Mouse (Mus musculus) gastrocnemius, postnatal 4 days (tissue): Measurements from ENCODE around the gene Pnpla1. TPM values are rescaled to one million over a fixed set of nuclear protein-coding genes. Genes with fewer than 3 reads are reported as not detected.

ENCODE experiments used
- DNase-seq, 2 experiments: peaks; one replicate each; pipeline ENCODE4 v3.0.0; 2021 to 2022; ENCODE audit warnings: low spot score in 2 of 2, mixed read lengths in 2 of 2
- total RNA-seq, 2 experiments: library from RNA; stranded (reverse); gene quantifications; 2 replicates each; pipeline ENCODE4 v1.2.3; 2021

The Pnpla1 gene
- total RNA-seq, 2 experiments from 2014 or later = not detected

DNA sequence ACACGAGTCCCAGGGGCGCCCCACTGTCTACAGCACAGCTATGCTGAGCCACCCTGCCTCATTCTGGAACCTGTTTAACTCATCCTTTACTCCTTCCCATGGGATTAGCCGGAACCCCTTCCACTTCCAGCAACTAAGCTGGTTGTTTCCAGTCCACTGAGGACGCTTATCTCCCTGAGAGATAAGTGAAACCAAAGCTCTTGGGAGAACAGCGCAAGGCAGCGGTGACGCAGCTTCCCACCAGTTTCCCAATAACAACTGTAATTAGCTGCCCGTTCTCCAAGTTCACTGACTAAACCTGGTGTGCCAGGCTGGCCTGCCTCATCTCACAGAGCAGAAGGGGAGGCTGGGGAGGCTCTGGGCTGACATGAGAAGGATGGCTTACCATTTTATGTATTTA, 62.9 kb downstream of the Pnpla1 start:
- no peak for DNase-seq

DNA sequence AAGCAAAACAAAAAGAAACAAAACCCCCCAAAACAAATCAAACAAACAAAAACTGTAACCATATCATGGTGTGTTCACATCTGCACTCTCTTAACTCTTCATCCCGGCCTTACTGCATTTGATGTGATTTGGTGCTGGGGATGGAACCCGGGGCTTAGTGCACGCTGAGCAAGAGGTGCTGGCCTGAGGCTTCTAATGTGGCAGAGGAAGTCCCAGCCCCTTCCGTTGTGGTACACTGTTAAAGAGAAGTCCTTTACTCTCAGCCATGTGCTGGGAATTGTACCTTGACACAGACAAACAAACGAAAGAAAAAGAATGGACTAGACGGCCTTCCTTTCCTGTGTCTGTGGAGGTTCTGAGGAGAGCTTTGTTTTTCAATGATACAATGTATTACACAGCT, 63.9 kb downstream of the Pnpla1 start:
- DNase-seq = no peak

DNA sequence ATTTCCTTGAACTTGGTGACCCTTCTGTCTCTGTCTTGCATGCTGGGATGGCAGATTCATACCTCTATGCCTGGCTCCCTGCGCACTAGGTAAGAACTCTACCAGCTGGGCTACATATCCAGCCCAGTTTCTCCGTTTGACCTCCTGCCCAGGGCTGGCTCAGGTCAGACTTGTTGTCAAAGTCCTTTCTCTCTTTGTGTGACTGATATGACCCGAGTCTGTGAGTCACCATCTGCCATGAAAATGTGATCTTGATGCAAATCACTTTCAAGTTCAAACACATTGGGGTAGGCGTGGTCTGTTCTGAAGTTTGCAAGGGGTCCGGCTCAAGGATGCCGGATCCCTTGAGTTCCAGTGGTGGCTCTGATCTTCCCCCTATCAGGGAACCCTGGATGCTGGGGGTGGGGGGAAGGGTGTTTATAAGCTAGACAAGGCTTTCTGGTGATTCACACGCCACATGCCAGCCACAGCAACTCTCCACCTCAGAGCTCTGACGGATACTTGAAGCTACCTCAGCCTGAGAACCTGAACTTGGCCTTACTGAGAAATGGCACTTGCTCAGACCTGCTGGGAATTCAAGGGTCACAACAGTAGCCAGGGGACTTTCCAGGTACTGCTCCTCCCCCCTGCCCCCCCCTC, 66.9 kb downstream of the Pnpla1 start:
- no peak for DNase-seq

GRCm38 (mm10) chr17:28926380-28926779, 68.2 kb downstream of the Pnpla1 start:
- DNase-seq = peak; percentile 45 to 76

DNA sequence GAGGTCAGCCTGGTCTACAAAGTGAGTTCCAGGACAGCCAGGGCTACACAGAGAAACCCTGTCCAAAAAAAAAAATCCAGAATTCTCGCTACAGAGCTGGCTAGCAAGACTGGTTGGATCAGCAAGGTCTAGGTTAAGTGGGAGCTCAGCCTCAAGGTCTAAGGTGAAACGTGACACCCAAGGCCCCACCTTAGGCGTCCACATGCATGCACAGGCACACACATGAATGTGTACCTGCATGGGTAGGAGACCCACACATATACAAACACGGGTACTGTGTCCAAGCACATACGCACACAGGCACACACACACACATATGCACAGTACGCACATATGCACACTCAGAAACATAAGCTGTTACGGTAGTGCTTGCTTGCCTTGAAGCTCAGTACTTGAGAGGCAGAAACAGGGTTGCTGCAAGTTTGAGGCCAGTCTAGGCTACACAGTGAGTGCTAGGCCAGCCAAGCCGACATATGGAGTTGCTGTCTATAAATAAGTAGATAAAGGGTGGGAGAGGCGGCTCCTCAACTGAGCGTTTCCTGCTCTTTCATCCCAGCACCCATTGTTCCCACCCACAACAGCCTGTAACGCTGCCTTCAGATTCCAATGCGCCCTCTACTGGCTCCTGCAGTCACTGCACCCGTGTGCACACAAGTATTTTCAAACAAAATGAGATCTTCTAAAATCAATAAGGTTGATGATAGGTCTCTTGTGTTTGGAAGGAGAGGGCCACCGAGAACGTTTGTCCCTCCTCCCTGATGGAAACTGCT, 68.8 kb downstream of the Pnpla1 start:
- DNase-seq = peak in 1 of 2 experiments; percentile 49

GRCm38 (mm10) chr17:28928004-28928403, 69.8 kb downstream of the Pnpla1 start:
- no peak for DNase-seq

- DNase-seq = no peak
Observed at GRCm38 (mm10) chr17:28929369-28929768, 71.2 kb downstream of the Pnpla1 start.

DNA sequence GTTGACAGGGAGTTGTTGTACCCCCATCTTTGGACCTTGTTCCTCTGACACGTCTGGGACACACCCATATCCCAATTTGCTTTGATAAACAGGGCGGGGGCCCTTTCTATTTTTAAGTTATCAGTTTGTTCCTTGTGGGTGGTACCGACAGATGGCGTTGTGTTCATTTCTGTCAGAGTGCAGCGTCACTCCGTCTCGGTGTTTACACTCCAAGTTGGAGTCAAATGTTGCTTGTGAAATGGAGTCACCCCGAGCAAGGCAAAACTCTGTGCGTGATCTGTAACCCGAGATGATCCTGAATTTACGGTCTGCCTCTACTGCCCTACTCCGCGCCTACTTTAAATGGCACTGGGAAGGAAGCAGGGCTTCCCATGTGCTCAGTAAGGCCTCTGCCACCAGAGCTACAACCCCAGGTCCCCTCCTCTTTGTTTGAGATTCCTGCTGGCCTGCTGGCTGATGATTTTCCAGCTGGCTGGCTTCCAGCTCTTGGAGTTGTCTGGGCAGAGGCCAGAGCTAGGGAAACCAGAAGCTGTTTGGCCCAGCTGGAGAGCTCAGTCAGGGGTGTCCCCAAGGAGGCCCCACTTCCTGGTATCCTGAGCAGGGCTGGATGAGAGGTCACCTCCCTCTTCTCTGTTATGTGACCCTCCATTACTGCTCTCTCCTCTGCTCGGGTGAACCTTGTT, 72.3 kb downstream of the Pnpla1 start:
- peak; percentile 90 to 95 for DNase-seq

GRCm38 (mm10) chr17:28931436-28932211, 73.4 kb downstream of the Pnpla1 start:
- no peak for DNase-seq

DNA sequence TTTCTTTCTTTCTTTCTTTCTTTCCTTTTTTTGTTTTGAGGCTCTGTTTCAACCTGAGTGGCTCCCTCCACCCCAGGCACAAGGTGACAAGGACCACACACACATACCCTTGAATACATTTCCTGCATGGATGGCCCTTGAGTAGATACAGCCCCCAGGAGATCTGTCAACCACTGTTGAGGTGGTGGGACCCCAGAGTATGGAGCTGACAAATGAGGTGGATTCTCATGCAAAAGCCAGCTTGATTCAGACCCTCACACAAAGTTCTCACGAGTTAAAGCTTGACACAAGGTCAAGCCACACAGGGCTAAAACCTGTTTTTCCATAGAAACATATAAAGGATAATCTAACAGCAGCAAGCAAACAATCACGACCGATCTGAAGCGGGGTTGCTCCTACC, 74.1 kb downstream of the Pnpla1 start:
- DNase-seq = no peak

GRCm38 (mm10) chr17:28934120-28934916, 76.1 kb downstream of the Pnpla1 start:
- no peak for DNase-seq

DNA sequence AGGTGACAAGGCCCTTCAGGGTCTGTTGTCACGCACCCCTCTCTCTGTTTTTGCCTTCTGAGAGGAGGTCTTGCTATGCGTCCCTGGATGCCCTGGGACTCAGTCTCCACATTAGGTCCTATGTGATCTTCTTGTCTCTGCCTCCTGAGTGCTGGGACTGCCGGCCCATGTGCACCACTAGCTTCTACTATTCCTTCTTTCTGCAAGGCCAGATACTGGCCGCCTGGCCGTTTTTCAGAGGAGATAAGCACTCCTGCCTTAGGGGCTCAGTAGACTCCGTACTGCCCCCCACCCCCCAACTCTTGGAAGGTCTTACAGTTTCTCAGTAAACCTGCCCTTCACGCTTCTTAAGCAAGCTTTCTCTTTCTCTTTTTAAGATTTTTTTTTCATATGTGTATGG, 77.9 kb downstream of the Pnpla1 start:
- no peak for DNase-seq

DNA sequence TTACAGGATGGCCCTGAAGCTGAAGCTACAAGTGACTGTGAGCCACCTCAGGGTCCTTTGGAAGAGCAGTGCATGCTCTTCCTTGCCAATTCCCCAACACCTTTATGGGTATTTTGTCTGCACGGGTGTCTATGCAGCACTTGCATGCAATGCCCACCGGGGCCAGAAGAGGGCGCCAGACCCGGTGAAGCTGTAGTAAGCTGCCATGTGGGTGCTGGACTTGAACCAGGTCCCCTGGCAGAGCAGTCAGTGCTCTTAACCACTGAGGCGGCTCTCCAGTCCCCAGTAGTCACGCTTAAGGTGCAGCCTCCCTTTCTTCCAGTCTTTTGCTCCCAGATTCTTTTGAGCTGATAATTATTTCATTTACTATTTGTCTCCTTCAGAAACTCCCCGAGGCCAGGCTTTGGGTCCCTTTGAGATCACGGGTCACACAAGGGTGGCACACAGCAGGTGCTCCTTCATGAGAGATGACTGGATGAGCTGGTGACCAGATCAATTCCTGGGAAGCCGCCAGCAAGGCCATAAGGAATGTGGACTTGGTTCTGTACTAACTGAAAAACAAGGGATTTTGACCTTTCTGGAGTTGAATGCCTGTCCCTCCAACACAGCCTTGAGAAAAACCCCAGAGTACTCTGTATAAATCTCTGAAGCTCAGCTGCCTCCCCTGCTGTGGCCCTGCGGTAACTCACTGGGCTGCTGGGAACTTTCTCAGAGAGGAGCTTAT, 78.6 kb downstream of the Pnpla1 start:
- DNase-seq = peak in 1 of 2 experiments; percentile 62

Other genes starting within 250 kb of the Pnpla1 start
- gene Srpk1, start 235.7 kb upstream of the Pnpla1 start, total RNA-seq = 10 to 100 TPM; 38.4 to 41.6 TPM
- 1 to 10 TPM; 2.0 to 2.3 TPM for gene Slc26a8, start 168.2 kb upstream of the Pnpla1 start, total RNA-seq
- gene Mapk14, start 167.1 kb upstream of the Pnpla1 start, total RNA-seq = 10 to 100 TPM; 54.8 to 61.0 TPM
- gene AC170998.1, start 132.3 kb upstream of the Pnpla1 start, total RNA-seq = 1 to 10 TPM in 1 of 2 experiments, under 1 TPM in 1; 0.81 to 1.4 TPM
- gene Mapk13, start 89.1 kb upstream of the Pnpla1 start, total RNA-seq = 1 to 10 TPM in 1 of 2 experiments, under 1 TPM in 1; 0.78 to 1.6 TPM
- 10 to 100 TPM; 23.1 to 24.6 TPM for gene Brpf3, start 57.3 kb upstream of the Pnpla1 start, total RNA-seq
- under 1 TPM; 0.56 to 0.57 TPM for gene 4930539E08Rik, start 56.9 kb downstream of the Pnpla1 start, total RNA-seq
- gene Pxt1, start 85.4 kb downstream of the Pnpla1 start, total RNA-seq = not detected
- gene Kctd20, start 93.5 kb downstream of the Pnpla1 start, total RNA-seq = 10 to 100 TPM; 60.7 to 64.6 TPM
- 10 to 100 TPM; 60.3 to 66.7 TPM for gene Stk38, start 149.6 kb downstream of the Pnpla1 start, total RNA-seq
- gene Srsf3, start 174.2 kb downstream of the Pnpla1 start, total RNA-seq = 100 to 1,000 TPM; 129 TPM
- 100 to 1,000 TPM; 138 to 142 TPM for gene Cdkn1a, start 232.6 kb downstream of the Pnpla1 start, total RNA-seq